Mouse (Mus musculus) frontal cortex, postnatal 25 days (tissue): ENCODE data around the gene Gm49380.

Experiments
- DNase-seq, 2 experiments: peaks; one replicate each; pipeline ENCODE4 v3.0.0; 2022; ENCODE audit warnings: low spot score in 2 of 2

Gene Gm49380

GRCm38 (mm10) chr9:44075276-44075995, 37.9 kb downstream of the Gm49380 start:
- no peak for DNase-seq

- DNase-seq, result no peak
Observed at GRCm38 (mm10) chr9:44074395-44075275, 38.7 kb downstream of the Gm49380 start.

- DNase-seq, result no peak
Observed at GRCm38 (mm10) chr9:44073115-44073514, 40.2 kb downstream of the Gm49380 start.

GRCm38 (mm10) chr9:44072599-44072915, 40.7 kb downstream of the Gm49380 start:
- DNase-seq, result no peak

- no peak for DNase-seq
Observed at GRCm38 (mm10) chr9:44071914-44072598, 41.2 kb downstream of the Gm49380 start.

GRCm38 (mm10) chr9:44070844-44071231, 42.5 kb downstream of the Gm49380 start:
- DNase-seq, result no peak

GRCm38 (mm10) chr9:44070113-44070843, 43.0 kb downstream of the Gm49380 start:
- DNase-seq, result no peak

GRCm38 (mm10) chr9:44069252-44069651, 44.0 kb downstream of the Gm49380 start:
- DNase-seq, result no peak

GRCm38 (mm10) chr9:44067960-44068330, 45.4 kb downstream of the Gm49380 start:
- DNase-seq, result no peak

GRCm38 (mm10) chr9:44067241-44067959, 45.9 kb downstream of the Gm49380 start:
- DNase-seq, result no peak

- peak; percentile 99 to 100 for DNase-seq
Observed at GRCm38 (mm10) chr9:44066785-44067225, 46.5 kb downstream of the Gm49380 start, which contains the start of gene Usp2. Gene Usp2 (plus strand): TSS chr9:44067021.

GRCm38 (mm10) chr9:44065177-44065576, 48.1 kb downstream of the Gm49380 start:
- no peak for DNase-seq

GRCm38 (mm10) chr9:44058606-44059005, 54.7 kb downstream of the Gm49380 start:
- no peak for DNase-seq

GRCm38 (mm10) chr9:44053936-44054335, 59.4 kb downstream of the Gm49380 start:
- DNase-seq, result no peak

GRCm38 (mm10) chr9:44052855-44053254, 60.4 kb downstream of the Gm49380 start:
- no peak for DNase-seq

- no peak for DNase-seq
Observed at GRCm38 (mm10) chr9:44049381-44050165, 63.7 kb downstream of the Gm49380 start.

- DNase-seq, result no peak
Observed at GRCm38 (mm10) chr9:44048541-44049380, 64.5 kb downstream of the Gm49380 start.

- no peak for DNase-seq
Observed at GRCm38 (mm10) chr9:44047571-44048490, 65.5 kb downstream of the Gm49380 start.
